Mouse (Mus musculus) right cerebral cortex, adult 18-20 months (tissue): ENCODE results near the gene Pagr1b.

ENCODE experiments used
- DNase-seq: peaks from one replicate; pipeline ENCODE4 v3.0.0; 2022; ENCODE audit warnings: mixed read lengths

Gene Pagr1b

DNA sequence TGATC is at the start of gene Pagr1b:
Gene Pagr1b, minus strand, starts transcription at position 4 of the 5 bp plus-strand sequence.
- no peak for DNase-seq

GRCm38 (mm10) chr7:127065538-127065937 is 49.3 kb upstream of the Pagr1b start:
- no peak for DNase-seq

DNA sequence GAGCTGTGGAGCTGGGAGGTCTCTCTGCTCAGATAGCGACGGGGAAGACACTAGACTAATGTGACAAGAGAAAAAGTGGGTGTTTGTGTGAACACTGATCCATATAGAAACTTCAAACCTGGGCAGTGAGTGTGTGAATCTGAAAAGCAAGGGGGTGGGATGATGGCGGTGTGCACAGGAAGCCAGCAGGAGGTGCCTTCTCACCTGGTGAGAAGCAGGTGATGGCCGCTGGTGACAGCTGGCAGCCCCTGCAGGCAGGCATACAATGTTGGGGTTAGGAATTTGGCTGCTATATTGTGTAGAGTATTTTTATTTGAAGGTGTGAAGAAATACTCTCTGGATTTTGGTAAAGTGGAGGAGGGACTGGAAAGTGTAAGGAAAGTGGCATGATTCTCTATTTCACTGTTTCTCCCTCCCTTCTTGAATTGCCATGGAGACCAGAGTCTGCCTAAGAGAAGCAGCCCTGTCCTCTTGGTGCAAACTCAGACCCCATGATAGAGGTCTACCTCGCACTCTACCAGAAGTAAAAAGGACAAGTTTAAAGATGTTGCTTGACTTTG is 38.8 kb upstream of the Pagr1b start:
- DNase-seq = peak; percentile 4

- peak; percentile 88 for DNase-seq
Observed at GRCm38 (mm10) chr7:127041851-127042672, 25.8 kb upstream of the Pagr1b start, which contains the start of gene Kif22. TSS of gene Kif22 (minus strand) at chr7:127042471.

GRCm38 (mm10) chr7:127031244-127031643 is 15.0 kb upstream of the Pagr1b start:
- no peak for DNase-seq

DNA sequence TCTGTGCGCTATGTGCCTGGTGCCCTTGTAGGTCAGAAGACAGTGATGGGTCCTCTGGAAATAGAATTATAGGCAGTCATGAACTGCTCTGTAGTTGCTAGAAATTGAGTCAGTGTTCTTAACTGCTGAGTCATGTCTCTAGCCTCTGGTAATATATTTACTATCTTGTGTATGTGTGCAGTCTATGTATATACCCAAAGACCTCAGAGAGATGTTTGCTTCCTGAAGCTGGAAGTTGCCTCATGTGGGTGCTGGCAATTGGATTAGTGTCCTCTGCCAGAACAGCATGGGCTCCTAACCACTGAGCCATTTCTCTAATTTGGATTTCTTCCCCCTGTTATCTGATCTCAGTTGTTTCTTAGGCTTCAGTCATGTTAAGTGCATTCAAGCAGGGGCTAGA is 13.9 kb upstream of the Pagr1b start:
- DNase-seq = no peak

- DNase-seq = no peak
Observed at GRCm38 (mm10) chr7:127027885-127028284, 11.6 kb upstream of the Pagr1b start.

- peak; percentile 99 for DNase-seq
Observed at GRCm38 (mm10) chr7:127026984-127027726, 10.9 kb upstream of the Pagr1b start, which contains the start of gene Maz. TSS of gene Maz (minus strand) at chr7:127027037.

- peak; percentile 61 for DNase-seq
Observed at GRCm38 (mm10) chr7:127026616-127026983, 10.3 kb upstream of the Pagr1b start.

DNA sequence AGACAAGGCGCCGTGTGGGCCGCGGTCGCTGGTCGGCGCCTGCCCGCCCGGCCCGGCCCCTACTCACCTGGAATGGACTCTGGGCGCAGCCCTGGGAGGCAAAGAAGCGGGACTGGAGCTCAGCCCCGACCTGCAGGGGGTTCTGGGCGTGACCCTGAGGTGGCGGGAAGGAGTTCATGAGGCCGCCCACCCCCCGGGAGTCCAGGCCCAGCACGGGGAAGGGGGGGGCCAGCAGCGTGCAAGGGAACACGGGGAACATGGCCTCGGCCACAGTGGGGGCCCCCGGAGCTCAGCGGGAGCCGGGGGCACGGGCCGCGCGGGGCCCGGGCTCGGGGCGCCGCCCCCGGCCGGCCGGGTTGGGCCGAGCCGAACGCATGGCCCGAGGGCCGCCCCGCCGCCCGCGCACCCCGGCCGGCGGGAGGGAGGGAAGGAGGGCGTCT is 9.9 kb upstream of the Pagr1b start:
- DNase-seq = no peak

GRCm38 (mm10) chr7:127025556-127026160 is 9.4 kb upstream of the Pagr1b start:
- DNase-seq = no peak

GRCm38 (mm10) chr7:127024755-127025555 is 8.7 kb upstream of the Pagr1b start:
- DNase-seq = peak; percentile 86

DNA sequence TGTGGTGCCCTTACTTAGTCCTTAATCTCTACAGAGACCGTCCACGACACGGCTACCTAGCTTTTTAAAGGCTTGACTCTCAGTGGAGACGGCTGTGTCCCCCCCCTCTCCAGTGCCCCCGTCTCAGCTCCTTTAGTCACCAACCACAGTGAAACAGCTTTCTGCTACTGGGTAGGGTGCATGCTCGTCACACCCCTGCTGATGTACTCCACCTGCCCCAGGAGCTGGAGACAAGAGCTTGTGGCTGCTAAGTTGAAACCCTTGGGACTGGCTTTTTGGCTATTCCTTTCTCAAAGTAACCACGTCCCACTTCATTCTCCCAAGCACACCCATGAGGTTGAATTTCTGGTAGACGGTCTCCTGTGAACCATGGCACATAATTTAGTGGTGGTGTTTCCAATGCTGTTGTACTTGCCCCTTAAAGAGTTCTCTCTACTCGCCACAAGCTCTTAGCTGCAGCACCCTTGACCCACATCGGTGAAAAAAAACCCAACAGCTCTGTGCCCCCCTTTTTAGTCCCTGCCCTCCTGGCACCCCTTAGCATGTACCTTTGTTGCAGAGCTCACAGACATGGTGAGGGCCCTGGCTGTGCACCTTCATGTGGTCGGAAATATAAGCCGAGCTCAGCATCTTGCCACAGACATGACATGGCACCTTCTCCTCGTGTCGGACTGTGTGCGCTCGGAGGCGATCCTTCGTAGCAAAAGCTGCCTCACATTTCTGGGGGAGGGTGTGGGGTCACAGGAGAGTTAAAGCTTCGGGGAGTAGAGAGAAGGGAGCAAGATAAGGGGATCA is 7.8 kb upstream of the Pagr1b start:
- DNase-seq = no peak

DNA sequence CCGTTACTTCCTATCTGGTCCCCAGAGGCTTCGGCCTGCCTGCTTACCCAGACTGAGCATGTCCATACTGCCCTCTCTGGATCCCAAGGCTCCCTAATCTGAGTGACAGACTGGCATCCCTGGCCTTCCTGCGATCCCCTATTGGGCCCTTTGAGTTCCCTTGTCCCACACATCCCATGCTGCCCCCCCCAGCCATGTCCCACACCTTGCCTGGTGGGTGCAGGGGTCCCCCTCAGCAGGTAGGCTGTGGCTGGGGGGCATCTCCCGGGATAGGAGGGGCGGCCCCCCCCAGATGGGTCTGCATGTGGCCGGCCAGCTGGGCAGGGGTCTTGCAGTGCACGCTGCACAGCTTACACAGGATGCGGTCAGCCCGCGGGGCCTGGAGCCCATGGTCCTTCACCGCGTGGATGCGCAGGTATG is 7.0 kb upstream of the Pagr1b start:
- DNase-seq = no peak

- no peak for DNase-seq
Observed at GRCm38 (mm10) chr7:127022528-127023271, 6.4 kb upstream of the Pagr1b start.

DNA sequence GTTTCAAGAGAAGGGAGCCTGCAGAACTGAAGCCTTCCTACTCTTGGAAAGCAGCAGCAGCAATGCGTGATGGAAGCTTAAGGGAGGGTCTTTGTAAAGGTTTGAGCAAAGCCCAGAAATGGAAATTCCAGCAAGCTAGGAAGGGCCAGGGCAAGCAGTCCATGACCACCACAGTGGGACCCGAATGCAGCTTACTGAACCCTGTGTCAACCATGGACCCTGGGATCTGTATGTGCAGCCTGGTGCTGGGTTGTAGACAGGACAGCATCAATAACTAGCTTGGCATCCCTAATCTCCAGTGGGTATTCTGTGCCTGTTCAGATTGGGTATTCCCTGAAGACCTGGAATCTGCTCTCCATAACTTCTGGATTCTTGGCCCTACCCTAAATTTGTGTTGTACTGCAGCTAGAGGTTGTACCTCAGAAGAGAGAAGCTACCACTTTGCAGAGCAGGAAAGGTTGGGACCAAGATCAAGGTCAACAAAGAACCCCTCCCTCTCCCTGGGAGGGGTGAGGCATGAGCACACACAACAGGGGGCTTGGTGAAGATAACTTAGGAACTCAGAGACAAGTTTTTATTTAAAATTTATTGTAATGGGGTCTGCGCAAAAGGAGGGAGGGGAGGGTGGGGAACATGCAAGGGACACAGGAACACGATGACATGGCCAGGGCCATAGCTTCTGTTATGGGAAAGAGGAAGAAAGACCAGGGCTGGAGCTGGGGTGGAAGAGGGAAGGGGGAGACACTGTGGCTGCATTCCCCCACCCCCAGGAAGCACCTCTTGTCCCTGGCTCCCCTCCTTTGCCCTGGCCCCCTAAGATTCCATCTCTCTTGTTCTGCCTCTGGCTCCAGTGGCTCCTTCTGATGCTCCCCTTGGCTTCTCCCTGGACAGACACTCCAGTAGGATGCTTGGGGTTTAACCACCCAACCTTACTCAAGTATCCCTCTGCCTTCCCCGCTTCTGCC is 5.6 kb upstream of the Pagr1b start:
- DNase-seq = no peak

DNA sequence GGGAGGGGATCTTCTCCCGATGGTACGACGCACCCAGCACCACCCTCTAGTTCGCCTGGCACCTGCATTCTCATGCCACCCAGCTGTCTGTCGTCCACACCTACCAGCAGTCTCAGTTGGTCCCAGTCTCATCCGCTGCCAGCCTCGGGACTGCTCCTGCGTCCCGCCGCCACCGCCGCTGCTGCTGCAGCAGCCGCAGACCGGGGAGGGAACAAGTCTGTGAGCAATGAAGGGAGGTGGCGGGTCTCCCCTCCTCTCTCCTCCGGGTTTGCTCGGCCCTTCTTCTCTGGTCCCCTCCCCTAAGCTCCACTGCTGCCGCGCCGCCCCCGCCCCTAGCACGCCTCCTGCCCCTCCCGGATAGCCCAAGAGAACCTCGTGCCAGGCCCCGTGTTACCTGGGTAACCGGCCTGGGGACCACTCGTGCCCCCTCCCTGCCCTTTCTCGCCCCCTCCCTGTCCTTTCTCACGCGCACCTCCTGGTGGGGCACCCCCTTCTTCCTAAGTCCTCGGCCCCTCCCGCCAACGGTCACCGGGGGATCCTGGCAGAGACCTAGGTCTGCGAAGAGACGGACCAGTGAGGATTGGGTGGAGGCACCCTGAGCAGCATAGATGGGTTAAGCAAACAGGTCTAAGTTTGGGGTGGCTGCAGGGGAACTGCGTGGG is 4.7 kb upstream of the Pagr1b start, which contains the start of the genes Gm42742 and Prrt2:
Gene Gm42742, minus strand, starts transcription at position 197 of the 662 bp plus-strand sequence.
Gene Prrt2, minus strand, starts transcription at position 311 of the 662 bp plus-strand sequence.
- peak; percentile 79 for DNase-seq

DNA sequence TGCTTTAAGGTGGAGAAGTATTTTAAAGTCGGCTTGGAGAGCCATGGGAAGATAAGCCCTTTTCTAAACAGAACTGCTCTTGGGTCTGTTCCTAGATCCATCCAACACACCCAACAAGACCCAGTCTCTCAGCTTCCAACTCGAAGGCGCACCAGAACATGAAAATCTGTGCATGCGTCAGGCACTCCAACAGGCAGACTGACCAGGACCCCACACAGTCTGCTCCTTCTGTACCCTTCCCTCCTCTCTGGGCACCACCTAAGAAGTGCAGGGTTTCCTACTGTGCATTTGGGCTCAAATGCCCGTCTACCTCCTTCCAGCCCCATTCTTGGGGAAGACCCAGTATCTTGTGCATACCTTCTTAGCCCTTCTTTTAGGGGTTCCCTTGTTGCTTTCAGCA is 4.2 kb upstream of the Pagr1b start:
- DNase-seq = no peak

DNA sequence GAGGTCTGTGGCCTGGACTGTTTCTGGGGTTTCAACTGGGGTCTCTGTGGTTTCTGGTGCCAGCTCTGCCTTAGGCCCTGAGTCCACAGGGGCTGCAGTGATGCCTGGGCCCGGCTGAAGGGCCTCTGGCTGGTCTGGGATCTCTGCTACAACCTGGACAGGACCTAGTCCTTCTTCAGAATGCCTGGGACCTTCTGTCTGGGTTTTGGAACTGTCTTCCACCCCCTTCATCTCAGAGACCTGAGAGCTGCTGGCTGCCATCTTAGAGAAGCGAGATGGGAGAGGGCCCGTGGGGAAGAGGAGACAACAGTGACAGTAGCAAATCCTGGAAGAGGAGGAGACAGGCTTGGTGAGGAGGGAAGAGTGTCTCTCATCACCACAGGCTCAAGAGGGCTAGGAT is 3.7 kb upstream of the Pagr1b start:
- DNase-seq = no peak
